Mouse (Mus musculus) left cerebral cortex, postnatal 4 days (tissue): ENCODE data around the gene Nhlrc2. TPM values are rescaled to one million over a fixed set of nuclear protein-coding genes. Genes with fewer than 3 reads are reported as not detected.

ENCODE experiments used
- DNase-seq: peaks from one replicate; pipeline ENCODE4 v3.0.0-alpha.2; 2022
- intact Hi-C: fragments of 180-260 bp; cut with DNase I; formaldehyde crosslinking; loops from one replicate; pipeline ENCODE4 v1.15.1; 2025
- total RNA-seq, 2 experiments: library from RNA; stranded (reverse); gene quantifications; 2 replicates each; pipeline ENCODE4 v1.2.3; 2021

Gene Nhlrc2
- total RNA-seq, 2 experiments from 2014 or later = 15.6 to 17.2 TPM

DNA sequence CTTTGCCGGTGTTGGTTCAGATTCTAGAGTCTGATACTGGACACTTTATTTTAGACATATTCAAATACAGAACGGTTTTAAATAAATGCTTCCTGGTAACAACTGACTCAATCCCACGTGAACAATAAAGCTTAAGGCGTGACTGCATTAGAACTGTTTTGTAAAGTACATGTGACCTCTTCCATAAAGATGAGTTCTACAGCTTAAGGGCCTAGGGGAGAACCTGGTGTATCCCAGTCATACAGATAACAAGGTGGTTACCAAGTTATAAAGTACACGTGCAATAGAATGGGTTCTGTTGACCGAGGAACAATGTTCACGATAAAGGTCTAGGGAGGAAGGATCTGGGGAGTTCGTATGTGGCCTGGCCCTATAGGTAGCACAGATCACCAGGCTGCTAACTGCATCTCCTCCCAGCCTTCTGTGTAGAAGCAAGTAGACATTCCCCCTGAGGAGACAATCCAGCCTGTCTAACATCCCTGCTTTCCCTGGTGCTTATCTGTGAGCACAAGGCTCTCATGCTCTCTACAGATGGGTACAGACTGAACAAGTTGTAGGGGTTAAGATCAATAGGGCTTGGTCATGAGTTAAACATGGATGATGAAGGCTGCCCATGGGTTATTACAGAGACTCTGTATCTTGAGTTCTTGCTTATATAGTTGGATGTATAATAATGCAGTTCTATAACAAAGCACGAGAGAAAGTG lies 14.5 kb downstream of the Nhlrc2 start:
- DNase-seq = no peak
- intact Hi-C loops = no loop called here

DNA sequence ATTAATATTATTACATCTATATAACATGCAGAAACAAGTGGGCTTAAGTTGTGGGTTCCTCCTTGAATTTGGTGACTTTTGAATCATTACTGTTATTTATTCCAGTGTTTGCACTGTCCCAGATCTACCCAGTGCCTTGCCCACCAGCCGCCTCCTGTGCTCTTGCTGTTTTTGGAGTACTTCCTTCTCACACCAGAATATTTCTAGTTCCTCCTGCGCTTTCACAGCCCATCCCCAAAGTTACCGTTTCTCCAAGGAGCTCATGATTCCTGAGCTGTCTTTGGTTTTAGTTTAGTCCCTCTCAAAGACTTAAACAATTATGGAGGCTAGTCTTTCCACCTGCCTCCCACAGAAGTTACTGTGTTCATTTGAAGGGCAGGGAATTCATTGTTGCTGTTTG lies 15.4 kb downstream of the Nhlrc2 start:
- intact Hi-C loops = no loop called here
- DNase-seq = no peak

DNA sequence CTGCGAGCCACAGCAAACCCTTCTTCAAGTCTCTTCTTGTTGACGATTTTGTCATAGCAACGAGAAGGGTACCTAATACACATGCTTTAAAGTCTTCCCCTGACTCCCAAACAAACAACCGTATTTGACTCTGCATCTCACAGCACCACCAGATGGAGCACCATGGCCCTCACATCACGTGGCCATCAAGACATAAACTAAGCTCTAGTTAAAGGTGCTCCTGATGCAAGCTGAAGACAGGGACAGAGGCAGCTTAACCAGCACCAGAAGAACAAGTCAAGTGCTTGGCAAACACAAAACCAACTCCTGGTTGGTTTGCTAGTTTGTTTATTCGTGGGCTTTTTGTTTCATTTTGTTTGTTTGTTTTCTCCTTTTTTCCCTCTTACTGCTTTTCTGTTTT lies 17.3 kb downstream of the Nhlrc2 start:
- intact Hi-C loops = loop anchor here (5.0 kb wide), 1 partner anchor 212 kb away; no protein-coding TSS in a partner anchor
- DNase-seq = peak; percentile 15

DNA sequence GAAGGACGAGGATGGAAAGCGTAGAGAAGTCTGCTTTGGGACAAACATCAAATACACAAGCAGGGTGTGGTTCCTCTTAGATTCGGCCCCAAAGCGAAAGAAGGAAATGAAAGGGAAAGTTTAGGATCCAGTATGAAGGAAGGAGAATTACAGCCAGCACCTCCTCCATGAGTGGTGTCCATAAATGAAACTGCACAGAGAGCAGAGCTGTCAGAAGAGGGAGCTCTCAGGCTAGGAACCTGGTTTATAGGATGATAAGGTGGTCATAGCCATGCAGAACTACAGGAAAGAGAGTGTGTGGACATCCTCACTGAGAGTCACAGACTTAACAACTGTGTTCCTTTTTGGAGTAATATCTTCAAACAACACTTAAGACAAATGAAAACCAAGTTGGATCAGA lies 18.0 kb downstream of the Nhlrc2 start:
- intact Hi-C loops = loop anchor here (5.0 kb wide), 1 partner anchor 211 kb away; no protein-coding TSS in a partner anchor
- peak; percentile 31 for DNase-seq

DNA sequence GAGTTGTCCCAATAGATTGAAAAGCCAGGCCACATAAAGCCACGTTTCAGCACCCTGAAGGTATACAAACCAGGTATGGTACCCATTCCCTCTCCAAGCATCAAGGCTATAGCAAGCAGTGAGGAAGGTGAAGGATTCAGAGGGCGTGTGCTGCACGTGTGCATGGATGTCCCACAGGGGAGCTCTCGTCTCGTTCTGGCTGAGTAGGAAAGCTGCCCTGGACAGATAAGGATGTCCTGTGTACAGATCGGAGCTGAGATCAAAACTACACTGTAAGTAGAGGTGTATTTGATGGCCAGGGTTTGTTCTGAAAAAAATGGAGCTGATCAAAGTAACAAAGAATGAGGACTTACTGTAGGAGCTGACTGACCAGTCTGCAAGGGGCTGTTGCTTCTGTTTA lies 18.9 kb downstream of the Nhlrc2 start:
- intact Hi-C loops = loop anchor here (5.0 kb wide), 1 partner anchor 210 kb away; no protein-coding TSS in a partner anchor
- no peak for DNase-seq

DNA sequence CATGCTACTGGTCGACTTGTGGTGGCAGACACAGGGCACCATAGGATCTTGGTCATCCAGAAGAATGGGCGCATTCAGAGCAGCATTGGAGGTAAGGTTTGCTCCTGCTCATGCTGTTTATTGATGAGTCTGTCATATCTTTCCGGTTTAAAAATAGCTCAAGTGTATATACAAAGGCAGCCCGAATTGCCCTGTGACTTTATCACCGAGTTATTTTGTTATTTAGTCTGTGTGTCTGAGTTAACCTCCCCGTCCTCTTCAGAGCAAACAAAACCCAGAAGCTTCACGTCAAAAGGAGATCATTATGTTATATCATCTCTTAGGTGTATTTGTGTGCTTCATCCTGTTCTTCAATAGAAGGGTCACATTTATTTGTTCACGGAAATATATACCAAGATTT lies 22.7 kb downstream of the Nhlrc2 start:
- no peak for DNase-seq
- intact Hi-C loops = no loop called here

DNA sequence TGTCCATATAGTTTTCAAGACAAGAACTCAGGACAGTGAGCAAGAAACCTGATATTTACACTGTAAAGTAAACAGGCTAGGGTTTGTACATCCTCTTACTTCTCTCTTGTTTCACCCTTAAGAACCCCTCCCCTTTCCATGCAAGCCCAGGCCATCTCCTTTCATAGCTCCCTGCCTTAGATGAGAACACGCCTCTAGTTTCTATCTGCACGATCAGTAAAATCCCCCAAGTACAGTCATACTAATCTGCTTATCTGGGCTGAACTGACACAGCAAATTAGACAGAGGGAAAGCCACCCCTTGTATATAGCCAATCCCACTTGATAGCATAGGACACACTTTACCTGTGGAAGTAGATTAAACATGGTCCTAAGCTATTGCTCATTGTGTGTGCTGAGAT lies 23.2 kb downstream of the Nhlrc2 start:
- DNase-seq = no peak
- intact Hi-C loops = no loop called here

DNA sequence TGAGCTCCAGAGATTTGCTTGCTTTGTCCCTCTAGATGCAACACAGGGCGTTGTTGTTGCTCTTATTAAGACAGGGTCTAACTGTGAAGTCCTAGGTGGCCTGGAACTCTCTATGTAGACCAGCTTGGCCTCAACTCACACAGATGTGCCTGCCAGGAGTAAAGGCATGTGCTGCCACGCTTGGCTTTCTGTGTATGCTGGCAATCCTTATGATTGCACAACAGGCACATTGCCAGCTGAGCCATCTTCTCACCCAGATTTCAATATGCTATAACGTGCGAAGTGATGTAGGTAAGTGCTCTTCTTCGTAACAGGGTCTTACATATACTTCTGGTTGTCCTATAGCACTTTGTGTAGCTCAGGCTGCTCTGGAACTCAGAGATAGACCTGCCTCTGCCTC lies 23.9 kb downstream of the Nhlrc2 start:
- intact Hi-C loops = no loop called here
- DNase-seq = no peak

DNA sequence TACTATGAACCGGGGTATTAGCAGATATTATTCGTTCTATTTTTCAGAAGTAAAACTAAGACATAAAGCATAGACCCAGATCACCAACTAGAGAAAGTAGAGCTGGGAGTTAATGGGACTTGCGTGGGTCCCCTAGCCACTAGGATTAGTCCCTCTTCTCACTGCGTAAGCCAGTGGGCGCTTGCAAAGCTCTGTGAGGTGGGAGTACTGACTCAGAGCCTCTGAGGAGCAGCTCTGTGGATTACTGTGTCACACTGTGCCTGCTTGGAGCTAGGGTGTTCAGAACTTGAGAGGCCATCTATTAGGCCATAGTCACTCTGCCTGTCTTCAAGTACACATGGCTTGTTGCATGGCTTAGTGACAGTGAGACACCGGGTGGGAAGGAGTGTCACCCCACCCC lies 25.1 kb downstream of the Nhlrc2 start:
- intact Hi-C loops = no loop called here
- DNase-seq = no peak

DNA sequence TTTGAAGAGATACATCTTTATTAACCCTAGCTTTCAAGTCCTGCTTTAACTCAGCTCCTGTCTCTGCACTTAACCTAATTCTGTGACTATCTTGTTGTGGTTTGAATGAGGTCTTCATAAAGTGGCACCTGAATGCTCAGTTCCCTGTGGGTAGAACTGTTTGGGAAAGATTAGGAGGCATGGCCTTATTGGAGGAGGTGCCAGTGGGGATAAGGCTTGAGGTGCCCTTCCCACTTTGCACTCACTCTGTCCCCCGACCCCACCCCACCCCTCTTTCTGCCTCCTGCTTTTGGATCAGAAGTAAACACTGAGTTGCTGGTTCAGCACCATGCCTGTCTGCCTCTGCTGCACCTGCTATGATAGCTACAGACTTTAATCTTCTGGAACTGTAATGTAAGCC lies 29.7 kb downstream of the Nhlrc2 start:
- intact Hi-C loops = no loop called here
- DNase-seq = no peak

DNA sequence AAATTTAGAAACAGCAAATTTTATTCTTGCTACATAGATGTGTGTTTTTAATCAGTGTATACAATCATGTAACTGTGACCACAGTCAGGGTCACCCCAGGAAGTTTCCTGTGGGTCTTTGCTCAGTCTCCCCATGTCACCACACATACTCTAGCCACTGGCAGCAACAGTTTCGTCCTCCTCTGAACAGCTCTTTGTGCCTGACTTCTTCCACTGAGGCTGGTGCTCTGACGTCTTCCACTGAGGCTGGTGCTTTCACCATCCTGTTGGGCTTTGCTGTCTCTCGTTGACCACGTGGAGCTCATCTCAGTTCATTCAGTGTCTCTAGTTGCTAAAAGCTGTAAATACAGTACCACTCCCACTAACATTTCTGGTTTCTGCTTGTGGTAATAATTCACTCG lies 33.9 kb downstream of the Nhlrc2 start:
- intact Hi-C loops = no loop called here
- no peak for DNase-seq

DNA sequence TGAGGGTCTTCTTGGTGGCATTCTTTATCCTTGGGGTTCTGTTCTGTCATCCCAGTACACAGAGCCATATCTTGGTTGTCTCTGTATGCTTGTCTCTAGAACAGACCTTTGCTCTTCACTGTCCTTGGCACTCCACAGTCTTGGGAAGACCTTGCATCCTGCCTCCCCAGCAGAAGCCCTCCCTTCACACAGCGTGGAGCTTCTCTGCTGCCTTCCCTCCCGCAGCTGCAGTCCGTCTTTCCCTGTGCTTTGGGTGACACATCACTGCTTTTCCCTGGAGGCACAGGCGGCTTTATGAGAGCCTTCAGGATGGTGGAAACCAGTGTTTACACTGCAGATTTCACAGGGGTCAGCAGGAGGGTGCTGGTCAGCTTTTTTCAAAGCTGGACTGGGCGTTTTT lies 35.7 kb downstream of the Nhlrc2 start:
- intact Hi-C loops = no loop called here
- no peak for DNase-seq

DNA sequence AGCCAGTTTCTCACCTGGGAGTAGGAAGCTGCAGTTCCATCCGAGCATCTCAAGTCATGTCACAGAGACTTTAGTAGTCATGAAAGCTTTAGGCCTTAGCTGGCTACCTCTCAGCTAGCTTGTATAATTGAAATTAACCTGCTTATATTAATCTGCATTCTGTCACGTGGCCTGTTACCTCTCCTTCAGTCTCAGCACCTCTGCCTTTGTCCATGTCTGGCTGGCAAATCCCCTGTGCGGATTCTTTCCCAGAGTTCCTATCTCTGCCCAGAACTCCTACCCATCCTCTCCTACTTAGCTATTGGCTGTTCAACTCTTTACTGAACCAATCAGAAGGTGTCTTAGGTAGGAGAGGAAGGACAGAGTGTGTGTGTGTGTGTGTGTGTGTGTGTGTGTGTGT lies 36.2 kb downstream of the Nhlrc2 start:
- intact Hi-C loops = no loop called here
- no peak for DNase-seq

DNA sequence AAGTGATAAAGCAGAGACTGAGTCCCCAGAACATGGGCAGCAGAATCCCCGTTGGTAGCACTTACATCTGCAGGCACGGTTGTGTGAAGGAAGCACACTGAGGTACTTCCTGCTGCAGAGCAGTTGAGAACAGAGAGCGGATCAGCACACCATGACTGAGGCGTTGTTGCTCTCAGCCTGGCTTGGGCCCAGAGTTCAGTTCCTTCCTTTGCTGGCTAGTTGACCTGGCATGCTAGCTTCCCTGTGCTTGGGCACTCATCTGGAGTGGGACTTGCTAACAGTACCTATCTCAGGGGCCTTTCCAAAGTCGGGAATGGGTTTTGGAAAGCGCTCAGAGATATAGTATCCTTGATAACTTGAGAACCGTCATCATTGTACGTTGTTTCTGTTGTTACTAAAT lies 38.3 kb downstream of the Nhlrc2 start:
- DNase-seq = no peak
- intact Hi-C loops = no loop called here

DNA sequence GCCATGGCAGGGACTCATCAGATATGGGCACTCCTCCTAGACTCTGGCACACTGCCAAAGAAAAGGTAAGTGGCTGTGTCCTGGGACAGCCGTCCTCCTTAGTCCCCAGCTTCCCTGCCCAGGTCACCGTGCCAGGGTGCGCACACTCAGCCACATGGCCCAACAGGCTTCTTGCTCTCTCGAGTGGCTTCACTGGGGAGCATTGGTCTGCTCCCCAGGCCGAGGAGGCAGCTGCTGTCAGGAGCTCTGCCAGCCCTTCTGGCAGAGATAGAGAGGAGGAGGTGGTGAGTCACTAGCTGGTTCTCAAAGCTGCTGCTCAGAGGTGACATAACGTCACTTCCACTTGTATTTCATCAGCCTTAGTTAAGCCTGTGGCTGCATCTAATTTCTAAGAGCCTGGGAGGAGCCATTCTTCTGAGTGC lies 40.2 kb downstream of the Nhlrc2 start:
- peak; percentile 75 for DNase-seq
- intact Hi-C loops = no loop called here

DNA sequence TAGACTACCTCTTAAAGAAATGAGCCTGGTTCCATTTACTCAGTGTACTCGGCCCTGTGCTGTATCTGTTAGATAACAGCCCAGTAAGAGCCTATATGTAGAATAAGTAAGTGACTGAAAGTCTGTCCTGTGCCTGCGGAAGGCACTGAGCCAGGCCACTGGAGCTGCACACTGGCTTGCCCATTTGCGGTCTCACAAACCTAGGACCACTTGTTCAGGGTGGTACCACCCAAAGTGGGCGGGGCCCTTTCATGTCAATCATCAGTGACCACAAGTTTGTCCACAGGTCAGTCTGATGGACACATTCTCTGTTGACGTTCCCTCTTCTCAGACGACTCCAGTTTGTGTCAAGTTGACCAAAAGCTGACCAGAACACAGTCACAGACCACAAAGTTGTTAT lies 40.9 kb downstream of the Nhlrc2 start:
- no peak for DNase-seq
- intact Hi-C loops = no loop called here

DNA sequence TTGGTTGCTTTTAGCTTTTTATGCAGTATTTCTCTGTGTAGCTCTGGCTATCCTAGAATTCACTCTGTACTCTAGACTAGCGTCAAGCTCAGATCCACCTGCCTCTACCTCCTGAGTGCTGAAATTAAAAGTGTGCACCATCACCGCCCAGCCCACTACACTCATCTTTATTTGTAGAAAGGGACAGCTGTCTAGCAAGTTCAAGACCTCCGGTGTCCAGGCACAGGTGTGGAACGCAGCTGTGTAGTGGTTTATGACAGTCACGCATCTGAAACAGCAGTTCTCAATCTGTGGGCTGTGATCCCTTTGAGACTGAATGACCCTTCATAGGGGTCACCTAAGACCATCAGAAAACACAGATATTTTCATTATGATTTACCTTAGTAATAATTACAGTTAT lies 41.4 kb downstream of the Nhlrc2 start:
- DNase-seq = no peak
- intact Hi-C loops = no loop called here

DNA sequence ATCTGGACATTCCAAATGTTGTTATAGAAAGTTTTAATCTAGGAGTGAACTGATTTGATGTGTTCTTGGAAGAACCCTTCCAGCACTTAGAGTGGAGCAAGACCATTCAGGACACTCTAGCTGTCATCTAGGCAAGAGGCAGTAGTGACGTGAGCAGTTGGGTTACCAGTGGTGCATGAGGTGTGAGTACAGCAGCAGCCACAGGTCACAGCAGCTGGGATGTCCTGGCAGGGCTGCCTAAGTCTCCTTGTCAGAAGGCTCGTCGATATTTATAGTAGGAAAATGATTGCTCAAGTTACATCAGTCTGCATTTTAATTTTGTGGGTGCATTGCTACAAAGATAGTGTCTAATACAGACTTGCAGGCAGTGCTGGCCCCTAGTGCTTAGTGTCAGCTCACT lies 42.2 kb downstream of the Nhlrc2 start:
- DNase-seq = no peak
- intact Hi-C loops = no loop called here

DNA sequence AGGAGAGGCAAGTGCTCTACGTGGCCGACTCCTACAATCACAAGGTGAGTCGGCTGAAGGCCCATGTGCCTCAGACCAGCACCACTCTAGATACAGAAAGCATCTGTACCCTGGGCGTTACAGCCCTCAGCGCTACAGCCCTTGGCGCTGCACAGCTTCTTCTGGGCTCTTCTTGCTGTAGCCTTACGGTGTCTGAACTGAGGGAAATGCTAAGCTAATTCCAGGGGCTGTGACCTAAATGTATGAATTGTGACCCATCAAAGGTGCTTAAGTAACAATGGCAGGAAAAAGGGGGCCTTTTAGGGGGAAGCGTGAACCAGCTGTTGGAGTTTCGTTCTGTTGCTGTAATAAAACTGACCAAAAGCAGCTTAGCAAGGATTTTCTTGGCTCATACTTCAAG lies 44.4 kb downstream of the Nhlrc2 start:
- DNase-seq = no peak
- intact Hi-C loops = no loop called here

DNA sequence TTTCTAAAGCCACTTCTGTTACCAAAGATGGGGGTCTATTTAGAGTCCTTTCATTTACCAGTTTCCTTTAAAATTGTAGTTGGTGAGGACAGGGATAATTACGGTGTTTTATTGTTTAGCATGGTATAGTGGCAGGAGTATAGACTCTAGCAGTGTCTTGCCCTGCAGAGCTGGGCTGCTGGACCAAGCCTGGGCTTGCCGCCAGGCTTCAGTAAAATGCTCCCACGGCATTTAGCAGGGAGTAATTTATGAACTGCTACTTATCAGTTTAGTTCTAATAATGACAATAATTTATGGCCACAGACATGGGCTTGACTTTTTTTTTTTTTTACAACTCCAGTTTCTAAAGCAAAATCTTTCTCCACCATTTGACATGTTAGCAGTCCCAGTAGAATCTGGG lies 51.9 kb downstream of the Nhlrc2 start:
- no peak for DNase-seq
- intact Hi-C loops = no loop called here

DNA sequence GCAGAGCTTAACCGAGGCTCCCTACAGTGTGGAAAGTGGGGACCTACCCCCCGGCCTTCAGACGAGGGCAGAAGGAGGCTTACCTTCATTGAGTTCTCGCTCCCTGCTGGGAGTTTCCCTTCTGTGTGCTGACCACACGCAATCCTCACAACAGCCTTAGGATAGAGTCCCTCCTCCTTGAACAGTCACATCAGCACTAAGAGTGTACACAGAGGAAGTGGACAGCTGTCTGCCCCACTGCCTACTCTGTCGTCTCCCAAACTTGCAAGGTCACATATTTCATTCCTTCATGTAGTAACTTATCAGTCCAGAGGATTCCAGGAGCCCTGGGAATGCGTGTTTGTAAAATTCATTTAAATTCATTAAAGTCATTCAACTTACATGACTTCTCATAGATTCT lies 52.7 kb downstream of the Nhlrc2 start:
- DNase-seq = no peak
- intact Hi-C loops = no loop called here

DNA sequence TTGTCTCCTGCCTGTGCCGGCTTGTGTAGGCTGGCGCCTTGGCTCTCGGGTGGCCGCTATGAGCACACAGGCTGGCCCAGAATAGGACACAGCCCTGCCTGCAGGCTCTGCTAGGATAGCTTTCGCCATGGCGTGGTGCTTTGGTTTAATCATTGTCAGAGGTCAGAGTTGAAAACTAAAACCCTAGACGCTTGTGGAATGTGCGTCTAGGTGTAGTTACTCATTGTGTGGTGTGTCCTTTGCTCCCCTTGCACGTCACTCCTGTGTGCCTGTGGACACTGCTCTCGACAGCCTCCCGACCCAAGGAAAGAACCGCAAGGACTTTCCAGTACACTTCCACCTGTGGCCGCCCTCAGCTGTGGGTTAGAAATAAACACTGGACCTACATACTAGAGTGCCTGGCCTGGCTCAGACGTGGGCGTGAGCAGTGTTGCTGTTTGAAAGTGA lies 53.9 kb downstream of the Nhlrc2 start:
- DNase-seq = no peak
- intact Hi-C loops = no loop called here

DNA sequence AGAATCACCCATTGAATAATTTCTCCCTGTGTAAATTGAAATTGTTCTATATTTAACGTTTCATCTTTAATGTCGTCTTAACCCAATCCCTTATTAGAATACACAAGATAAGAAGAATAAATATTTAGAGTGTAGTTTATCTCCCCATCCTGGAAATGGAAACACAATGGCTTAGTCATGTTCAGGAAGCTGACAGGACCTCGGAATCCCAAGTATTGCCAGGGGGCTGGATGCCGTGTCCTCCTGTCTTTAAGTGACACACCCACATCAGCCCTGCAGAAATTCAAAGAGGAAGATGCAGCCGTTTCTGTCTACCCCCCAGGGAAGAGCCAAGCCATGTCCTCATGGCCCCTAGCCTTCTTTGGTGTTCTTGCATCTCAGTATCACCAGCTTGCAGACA lies 60.9 kb downstream of the Nhlrc2 start:
- DNase-seq = no peak
- intact Hi-C loops = no loop called here
